Mouse (Mus musculus) G1E (cell line): ENCODE measurements at regions not wholly inside any gene's neighbourhood (a gene's known extent, or its start where the extent isn't known, plus 50 kb on each side); places are given as distances from the start of the nearest gene placed in this dataset.

ENCODE experiments used
- CTCF ChIP-seq: IDR thresholded peaks from 2 replicates; pipeline ENCODE4 v1.5.1; 2012; ENCODE audit warnings: low read depth, low read length, inconsistent platforms, mixed read lengths
- GATA1 ChIP-seq: IDR thresholded peaks from 2 replicates; pipeline ENCODE4 v1.6.1; 2012; ENCODE audit warnings: borderline replicate concordance, low read length, inconsistent platforms, mixed read lengths
- TAL1 ChIP-seq: conservative IDR thresholded peaks from 2 replicates; pipeline ENCODE4 v1.6.1; 2012; ENCODE audit warnings: low read depth, low read length, inconsistent platforms, mixed read lengths

- TF ChIP-seq CTCF (no peak), GATA1 (no peak), TAL1 (no peak)
Observed at GRCm38 (mm10) chr16:30879878-30880277, 201.4 kb downstream of the Xxylt1 start.
